Mouse (Mus musculus) thymus, postnatal 4 days (tissue): ENCODE data around the gene Siglec1.
A peak's percentile ranks its signal among the peaks of the same experiment; 100 is the strongest.

Experiments
- DNase-seq: peaks from one replicate; pipeline ENCODE4 v3.0.0; 2021

Gene Siglec1

DNA sequence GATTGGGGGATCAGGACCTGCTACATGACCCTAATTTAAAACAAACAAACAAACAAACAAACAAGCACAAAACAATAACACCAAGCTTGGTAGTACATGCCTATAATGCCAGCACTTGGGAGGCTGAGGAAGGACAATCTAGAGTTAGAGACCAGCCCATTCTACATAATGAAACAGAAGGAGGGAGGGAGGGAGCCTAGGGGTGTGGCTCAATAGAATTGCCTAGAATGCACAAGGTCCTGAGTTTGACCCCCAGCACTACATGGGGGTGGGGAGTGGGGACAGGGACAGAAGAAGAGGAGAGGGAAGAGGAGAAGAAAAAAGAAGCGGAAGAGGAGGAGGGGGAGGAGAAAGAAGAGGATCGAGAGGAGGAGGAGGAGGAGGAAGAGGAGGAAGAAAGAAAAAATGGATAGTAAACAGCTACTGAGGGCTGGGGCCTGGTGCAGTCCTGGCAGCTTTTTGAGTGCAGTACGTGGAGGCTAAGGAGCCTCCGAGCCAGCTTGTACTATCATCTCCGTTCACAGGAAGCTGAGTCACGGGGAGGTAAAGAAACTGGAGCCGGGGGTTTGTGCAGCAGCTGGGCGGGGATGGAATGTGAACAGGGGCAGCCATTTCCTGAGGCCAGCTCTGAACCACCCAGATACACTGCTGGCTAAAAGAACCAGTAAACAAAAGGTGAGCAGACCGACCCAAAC lies 9.7 kb upstream of the Siglec1 start:
- DNase-seq: peak; percentile 44

DNA sequence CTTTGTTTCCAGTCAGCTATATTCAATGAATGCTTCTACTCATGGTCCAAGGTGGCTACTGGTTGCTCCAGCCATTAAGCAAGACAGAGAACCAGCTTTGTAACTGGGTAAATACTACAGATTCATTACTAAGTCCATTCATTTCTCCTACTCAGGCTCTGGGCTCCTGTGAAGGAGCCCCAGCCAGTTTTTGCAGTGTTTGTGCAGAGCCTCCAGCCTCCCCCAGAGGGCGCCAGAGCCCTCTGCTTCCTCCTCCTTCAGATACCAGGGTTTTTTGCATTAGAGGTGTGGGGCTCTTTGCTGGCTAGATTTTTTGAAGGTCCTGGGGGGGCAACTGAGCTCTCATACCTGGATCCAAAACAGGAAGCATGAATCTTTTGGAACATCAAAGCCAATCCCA lies 8.3 kb upstream of the Siglec1 start:
- DNase-seq: peak; percentile 81

DNA sequence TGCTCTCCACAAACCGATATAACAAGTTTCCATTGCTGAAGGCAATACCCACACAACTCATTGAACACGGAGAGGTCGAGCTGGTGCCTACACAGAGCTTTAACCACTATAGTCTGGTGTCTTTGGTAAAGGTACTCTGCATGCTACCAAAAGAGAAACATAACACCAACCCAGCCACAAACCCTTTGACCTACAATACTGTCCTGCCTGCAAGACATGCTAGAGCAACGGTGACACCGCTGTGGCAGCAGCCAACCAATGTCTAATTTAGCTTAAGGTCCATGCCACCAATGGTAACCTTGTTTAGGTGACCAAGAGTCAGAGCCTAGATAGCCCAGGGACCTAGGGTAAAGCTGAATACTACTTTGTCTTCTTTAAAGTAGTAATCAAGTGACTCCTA lies 7.0 kb upstream of the Siglec1 start:
- DNase-seq: no peak

DNA sequence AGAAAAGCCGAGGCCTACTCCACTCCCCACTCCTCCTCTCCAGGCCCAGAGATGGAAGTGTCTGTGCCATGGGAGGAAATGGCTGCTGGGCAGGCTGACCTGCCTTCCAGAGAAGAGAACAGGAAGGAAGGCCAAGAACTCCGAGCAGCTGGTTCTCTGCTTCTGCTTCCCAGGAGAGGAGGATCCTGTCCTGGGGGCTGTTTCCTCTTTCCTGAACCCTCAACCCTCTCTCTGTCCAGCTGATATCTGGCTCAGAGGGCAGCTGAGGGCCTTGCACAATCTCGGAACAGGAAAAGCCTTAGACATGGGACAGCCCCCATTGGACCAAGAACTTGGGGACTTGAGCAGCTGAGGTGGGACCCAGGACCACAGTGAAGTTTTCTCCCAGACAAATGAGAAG lies 4.3 kb upstream of the Siglec1 start:
- no peak for DNase-seq

DNA sequence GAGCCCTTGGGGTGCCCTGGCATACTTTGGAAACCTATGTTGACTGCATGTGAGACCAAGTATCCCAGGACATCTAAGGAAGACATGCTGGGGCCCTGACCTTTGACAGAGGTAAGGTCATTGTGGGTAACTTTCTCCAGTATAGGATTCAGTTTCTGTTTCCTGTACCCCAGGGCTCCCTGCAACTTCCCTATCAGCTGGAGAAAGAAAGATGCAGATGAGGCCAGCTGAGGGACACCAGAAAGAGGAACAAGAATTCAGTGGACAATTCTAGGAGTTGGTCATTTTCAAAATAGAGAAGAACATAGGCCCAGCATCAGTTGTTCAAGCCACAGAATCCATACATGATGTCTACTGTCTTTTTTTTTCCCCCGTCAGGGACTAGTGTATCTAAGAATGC lies 3.1 kb upstream of the Siglec1 start:
- no peak for DNase-seq

DNA sequence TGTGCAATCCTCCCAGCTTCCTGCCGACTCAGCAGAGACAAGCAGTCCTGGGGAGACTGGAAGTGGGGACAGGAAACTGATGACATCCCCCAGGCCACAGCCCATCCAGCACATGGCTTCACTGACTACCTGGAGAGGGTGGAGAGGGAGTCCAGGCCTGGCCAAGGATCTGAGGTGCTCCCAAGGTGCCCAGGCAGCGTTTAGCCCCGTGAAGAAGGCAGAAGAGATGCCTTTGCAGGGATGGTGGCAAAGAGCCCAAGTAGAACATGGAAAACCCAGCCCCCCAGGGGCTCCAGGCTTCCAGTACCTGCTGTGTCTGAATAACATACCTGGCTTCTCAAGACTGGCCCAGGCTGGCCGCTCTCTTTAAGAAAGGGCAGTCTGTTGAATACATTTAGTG lies 2.0 kb upstream of the Siglec1 start:
- no peak for DNase-seq

DNA sequence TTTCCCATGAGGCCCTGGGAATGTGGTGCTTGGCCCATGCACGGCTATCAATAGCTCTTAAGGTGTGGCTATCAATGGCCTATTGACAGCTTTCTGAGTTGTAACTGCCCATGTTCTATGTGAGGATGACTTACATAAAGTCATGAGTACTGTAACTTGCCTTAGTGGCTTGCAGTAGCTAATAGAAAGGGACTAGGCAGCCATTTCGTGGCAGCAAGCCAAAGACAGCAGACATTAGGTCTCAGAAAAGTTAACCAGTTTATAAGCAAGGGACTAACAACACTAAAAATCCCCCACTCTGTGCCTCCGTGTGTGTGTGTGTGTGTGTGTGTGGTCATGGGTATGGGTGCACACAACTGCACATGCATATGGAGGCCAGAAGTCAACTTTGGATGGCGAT lies 2.4 kb downstream of the Siglec1 start:
- DNase-seq: no peak

GRCm38 (mm10) chr2:131080507-131080906 lies 6.1 kb downstream of the Siglec1 start:
- DNase-seq: no peak

- no peak for DNase-seq
These were observed 14.0 kb downstream of the Siglec1 start for GRCm38 (mm10) chr2:131072536-131072935.

DNA sequence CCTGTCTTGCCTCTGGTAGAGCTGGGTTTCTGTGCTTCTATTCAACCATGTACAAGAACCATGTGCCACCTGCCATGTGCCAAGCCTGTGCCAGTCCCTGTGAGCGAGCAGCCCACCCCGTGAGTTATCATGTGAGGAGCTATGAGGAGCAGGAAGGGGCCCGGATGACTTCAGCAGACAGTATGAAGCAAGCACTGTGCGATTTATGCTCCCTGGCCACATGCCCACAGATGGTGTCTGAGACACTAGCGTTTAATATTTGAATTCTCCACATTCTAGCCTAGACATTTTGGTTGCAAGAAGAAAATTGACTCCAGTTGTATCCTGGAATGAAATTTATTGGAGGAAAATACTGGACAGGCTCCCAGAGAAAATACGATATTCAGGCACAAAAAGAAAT lies 19.1 kb downstream of the Siglec1 start:
- DNase-seq: no peak

GRCm38 (mm10) chr2:131066342-131066741 lies 20.2 kb downstream of the Siglec1 start:
- DNase-seq: no peak

GRCm38 (mm10) chr2:131063404-131063864 lies 23.1 kb downstream of the Siglec1 start, which contains the start of gene Adam33:
Gene Adam33 (minus strand): TSS chr2:131063814.
- DNase-seq: peak; percentile 22

GRCm38 (mm10) chr2:131061607-131062006 lies 25.0 kb downstream of the Siglec1 start:
- DNase-seq: no peak

DNA sequence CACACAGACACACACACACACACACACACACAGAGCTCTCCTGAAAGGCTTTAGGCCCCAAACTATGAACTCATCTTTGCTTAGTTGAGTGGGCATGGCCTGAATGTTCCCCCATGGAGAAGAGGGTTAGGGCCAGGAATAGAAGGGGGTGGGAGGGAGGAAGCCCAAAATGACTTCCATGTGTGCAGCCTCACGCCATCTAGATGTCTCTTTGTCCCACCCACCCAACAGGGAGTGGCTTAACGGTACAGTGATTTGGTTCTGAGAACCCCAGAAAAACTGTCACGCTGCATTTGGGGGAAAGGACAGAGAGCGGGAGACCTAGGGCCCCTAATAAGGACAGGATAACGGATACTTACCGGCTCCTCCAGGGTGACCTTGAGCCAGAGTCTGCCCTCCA lies 25.8 kb downstream of the Siglec1 start:
- DNase-seq: no peak

GRCm38 (mm10) chr2:131059781-131060540 lies 26.6 kb downstream of the Siglec1 start:
- DNase-seq: no peak

- no peak for DNase-seq
These were observed 27.2 kb downstream of the Siglec1 start for GRCm38 (mm10) chr2:131059377-131059776.

GRCm38 (mm10) chr2:131058672-131059071 lies 27.9 kb downstream of the Siglec1 start:
- DNase-seq: no peak

DNA sequence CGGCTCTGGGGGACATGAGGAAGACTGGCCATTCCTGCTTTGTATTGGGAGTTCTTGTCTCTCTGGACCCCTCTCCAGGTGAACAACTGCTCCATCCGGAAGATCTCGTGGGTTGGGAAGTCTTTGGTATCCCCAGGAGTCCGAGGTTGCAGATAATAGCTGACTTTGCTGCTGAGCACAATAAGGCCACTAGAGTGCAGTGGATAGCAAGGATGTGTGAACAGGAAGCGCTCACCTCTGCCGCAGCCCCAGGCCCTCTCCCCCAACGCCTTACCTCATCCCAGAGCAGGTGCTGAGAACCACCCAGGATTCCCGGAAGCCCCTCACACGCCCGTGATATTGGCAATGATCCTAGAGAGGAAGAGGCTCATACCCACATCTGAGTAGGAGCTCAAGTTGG lies 30.4 kb downstream of the Siglec1 start:
- DNase-seq: peak; percentile 50

DNA sequence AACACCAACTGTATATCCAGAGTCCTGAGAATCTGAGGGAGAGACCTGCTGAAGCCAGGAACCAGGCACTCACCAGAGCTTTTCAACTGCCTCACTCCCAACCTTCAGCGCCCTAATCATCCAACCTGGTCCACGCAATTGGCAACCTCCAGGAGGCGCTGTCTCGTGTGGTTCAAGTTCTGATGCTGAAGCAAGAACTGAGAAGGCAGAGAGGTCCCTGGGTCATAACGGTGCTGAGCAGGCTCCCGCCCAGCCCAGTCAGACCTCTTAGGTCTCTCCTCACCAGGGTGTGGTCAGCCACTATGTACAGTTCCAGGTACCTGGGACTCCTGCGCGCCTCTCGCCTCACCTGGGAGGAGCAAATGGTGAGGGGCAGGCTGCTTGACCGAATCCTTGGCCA lies 30.9 kb downstream of the Siglec1 start:
- DNase-seq: peak; percentile 85

GRCm38 (mm10) chr2:131054646-131055264 lies 31.8 kb downstream of the Siglec1 start:
- DNase-seq: no peak

GRCm38 (mm10) chr2:131053851-131054645 lies 32.5 kb downstream of the Siglec1 start:
- DNase-seq: peak; percentile 68

- no peak for DNase-seq
These were observed 33.6 kb downstream of the Siglec1 start for GRCm38 (mm10) chr2:131052862-131053418.

DNA sequence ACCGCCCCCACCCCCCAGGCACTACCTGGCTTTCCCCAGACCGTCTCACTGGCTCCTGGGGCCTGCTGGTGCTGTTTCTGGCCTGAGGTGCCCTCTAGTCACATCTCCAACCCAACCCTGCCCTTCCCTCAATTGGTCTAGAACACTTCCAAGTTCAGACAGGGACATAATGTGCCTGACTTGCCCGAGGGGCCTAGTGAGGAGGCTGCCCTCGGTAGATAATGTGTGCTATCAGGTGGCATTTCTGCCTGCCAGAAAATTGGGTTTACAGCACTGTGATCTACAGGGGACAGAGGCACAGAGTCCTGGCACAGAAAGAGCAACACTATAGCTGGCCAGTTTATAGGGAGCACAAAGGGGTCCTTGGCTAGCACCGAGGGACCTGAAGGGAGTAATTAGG lies 34.5 kb downstream of the Siglec1 start:
- DNase-seq: no peak
